In the genomic region with DNA sequence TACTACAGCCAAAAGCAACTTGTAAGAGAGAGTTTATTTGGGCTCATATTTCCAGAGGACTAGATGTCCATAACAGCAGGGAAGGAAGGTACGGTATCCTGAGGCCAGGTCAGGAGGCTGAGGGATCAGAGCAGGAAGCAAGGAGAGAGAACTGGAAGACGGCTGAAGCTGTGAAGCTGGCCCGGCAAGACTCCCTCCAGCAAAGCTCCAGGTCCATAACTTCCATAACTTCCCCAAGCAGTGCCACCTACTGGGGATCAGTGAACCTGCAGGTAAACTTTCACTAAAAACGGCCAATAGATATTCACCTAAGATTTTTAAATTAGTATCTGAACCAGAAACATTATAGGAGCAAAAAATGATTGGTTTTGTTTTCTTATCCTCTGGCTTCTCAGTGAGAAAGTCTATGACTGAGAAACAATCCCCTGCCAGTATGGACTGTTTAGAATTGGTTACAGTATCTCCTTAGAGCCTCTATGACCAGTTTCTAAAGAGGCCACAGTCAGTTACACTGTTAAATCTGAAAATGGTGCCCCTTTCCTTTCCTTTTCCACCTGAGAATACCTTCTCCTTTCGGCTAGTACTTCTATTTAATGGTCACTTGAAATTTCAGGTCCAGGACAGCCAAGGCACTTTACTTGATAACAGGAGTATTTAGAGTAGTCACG, we compare ENCODE assay signal across 9 mouse cellular contexts. TPM values are rescaled to one million over a fixed set of nuclear protein-coding genes. Genes with fewer than 3 reads are reported as not detected.
DNase-seq lines count a peak whose midpoint lies in the region; ATAC-seq and TF ChIP-seq lines count a peak whose summit lies in the region.
"Had no signal": no experiment of that assay in that cellular context is flagged by ENCODE, and none has a peak within 500 bp of the region (broad histone marks: within the 10 kb centered on the region; RNA-seq: fewer than 3 reads in every experiment).

No protein-coding gene starts in this region.

- H3K9ac ChIP-seq in embryonic facial prominence, embryonic 14.5 days (ENCODE audit: low read depth, low read length): no peak overlapping the region
- H3K9ac ChIP-seq in neural tube, embryonic 14.5 days (replicated peaks; ENCODE audit: low read depth, low read length): no peak overlapping the region
- H3K9ac ChIP-seq: stomach, embryonic 15.5 days had no signal

- 38% methylated on average over 6 of the region's 6 CpGs for whole genome bisulfite sequencing in bone marrow, adult 2 months
- WGBS in embryonic facial prominence, embryonic 14.5 days: 41% methylated on average over 6 of the region's 6 CpGs
- WGBS in neural tube, embryonic 14.5 days: 38% methylated on average over 6 of the region's 6 CpGs

- peak; percentile 57 for DNase-seq in urinary bladder, postnatal 14 days (ENCODE audit: low spot score)
- DNase-seq in urinary bladder, adult 2 months (ENCODE audit: low spot score): no peak
- DNase-seq in embryonic facial prominence, embryonic 14.5 days (ENCODE audit: low spot score): peak; percentile 40
- peak; percentile 78 for DNase-seq in induced T-regulatory cell, adult 2 months (ENCODE audit: low read depth)
- peak; percentile 47 to 66 for DNase-seq in lung, adult 18-20 months
- no peak for DNase-seq in left cerebral cortex, adult 11 months (ENCODE audit: low spot score)

- H3K27me3 ChIP-seq in embryonic facial prominence, embryonic 14.5 days (replicated peaks; ENCODE audit: control insufficient read depth, insufficient read depth, low read length): no peaks in the 10 kb centered on the region
- H3K27me3 ChIP-seq in neural tube, embryonic 14.5 days (ENCODE audit: control insufficient read depth, insufficient read depth, low read length): no peaks in the 10 kb centered on the region
- H3K27me3 ChIP-seq: stomach, embryonic 15.5 days had no signal

- H3K4me1 ChIP-seq in bone marrow, adult 2 months (ENCODE audit: control insufficient read depth, insufficient read depth, low read length): no peaks in the 10 kb centered on the region; the same call in 1 of the 2 replicates
- H3K4me1 ChIP-seq in embryonic facial prominence, embryonic 14.5 days (ENCODE audit: control insufficient read depth, insufficient read depth, low read length): no peaks in the 10 kb centered on the region
- no peaks in the 10 kb centered on the region for H3K4me1 ChIP-seq in neural tube, embryonic 14.5 days (ENCODE audit: control insufficient read depth, insufficient read depth, low read length)

- no peaks in the 10 kb centered on the region for H3K9me3 ChIP-seq in embryonic facial prominence, embryonic 14.5 days (ENCODE audit: control insufficient read depth, low read length)
- H3K9me3 ChIP-seq in neural tube, embryonic 14.5 days (ENCODE audit: control insufficient read depth, low read length): no peaks in the 10 kb centered on the region
- H3K9me3 ChIP-seq: stomach, embryonic 15.5 days had no signal

- H3K4me2 ChIP-seq in embryonic facial prominence, embryonic 14.5 days (ENCODE audit: low read depth, low read length): no peak overlapping the region
- no peak overlapping the region for H3K4me2 ChIP-seq in neural tube, embryonic 14.5 days (ENCODE audit: low read depth, low read length)
- H3K4me2 ChIP-seq: stomach, embryonic 15.5 days had no signal

- H3K36me3 ChIP-seq in embryonic facial prominence, embryonic 14.5 days (ENCODE audit: control insufficient read depth, insufficient read depth, low read length): 0 out of 2 replicates have a peak, but pooled peaks cover 6% of the 10 kb centered on the region
- no peaks in the 10 kb centered on the region; the same call in 1 of the 2 replicates for H3K36me3 ChIP-seq in neural tube, embryonic 14.5 days (ENCODE audit: control insufficient read depth, insufficient read depth, low read length)
- H3K36me3 ChIP-seq: stomach, embryonic 15.5 days had no signal

- H3K27ac ChIP-seq in bone marrow, adult 2 months (ENCODE audit: control insufficient read depth, insufficient read depth, low read depth, low read length, poor library complexity): no peak overlapping the region
- H3K27ac ChIP-seq in embryonic facial prominence, embryonic 14.5 days (replicated peaks; ENCODE audit: low read depth, low read length): no peak overlapping the region
- no peak overlapping the region for H3K27ac ChIP-seq in neural tube, embryonic 14.5 days (ENCODE audit: low read depth, low read length)
- H3K27ac ChIP-seq: stomach, embryonic 15.5 days had no signal

- no peak; the same call in 1 of the 2 replicates for ATAC-seq in embryonic facial prominence, embryonic 14.5 days (ENCODE audit: low read depth)
- ATAC-seq in neural tube, embryonic 14.5 days (ENCODE audit: low read depth): peak; percentile 69; the same call in 1 of the 2 replicates

- H3K4me3 ChIP-seq in bone marrow, adult 2 months (replicated peaks; ENCODE audit: control insufficient read depth, low read depth, low read length): no peak overlapping the region
- H3K4me3 ChIP-seq in embryonic facial prominence, embryonic 14.5 days (ENCODE audit: low read depth, low read length): no peak overlapping the region
- H3K4me3 ChIP-seq in neural tube, embryonic 14.5 days (ENCODE audit: low read depth, low read length): no peak overlapping the region
- H3K4me3 ChIP-seq: stomach, embryonic 15.5 days had no signal

- no peak for TF ChIP-seq POLR2A in bone marrow, adult 2 months (IDR thresholded peaks at IDR 0.05; ENCODE audit: borderline replicate concordance, control insufficient read depth, low read depth, low read length)

- TF ChIP-seq CTCF in bone marrow, adult 2 months (IDR thresholded peaks at IDR 0.05; ENCODE audit: control insufficient read depth, insufficient read depth, low read length): peak; percentile 42; the same call in 1 of the 2 replicates

RNA-seq across cellular contexts. Expression of gene Gm45062, which starts 15.3 kb away (rescaled TPM):
- polyA plus RNA-seq in urinary bladder, adult 2 months (2012; rRNA removed): 5.4 and 6.8 TPM in 2 replicates
- polyA plus RNA-seq in bone marrow, adult 2 months (2011; ENCODE audit: insufficient read depth, insufficient read length, low replicate concordance, missing spikeins): 3.3 and 4.1 TPM in 2 replicates
- 8.2 and 8.3 TPM in 2 replicates for polyA plus RNA-seq in embryonic facial prominence, embryonic 14.5 days (2014; fragmentation: Nextera tagmentation; extraction: Ambion mirVana)
- polyA plus RNA-seq in neural tube, embryonic 14.5 days (2014; fragmentation: Nextera tagmentation; extraction: Ambion mirVana): 7.7 and 18.3 TPM in 2 replicates

RNA-seq across cellular contexts. Expression of gene Umad1, which starts 15.4 kb away (rescaled TPM):
- polyA plus RNA-seq in urinary bladder, adult 2 months (2012; rRNA removed): 12.4 and 14.0 TPM in 2 replicates
- polyA plus RNA-seq in bone marrow, adult 2 months (2011; ENCODE audit: insufficient read depth, insufficient read length, low replicate concordance, missing spikeins): 5.1 and 8.5 TPM in 2 replicates
- 19.1 and 20.0 TPM in 2 replicates for polyA plus RNA-seq in embryonic facial prominence, embryonic 14.5 days (2014; fragmentation: Nextera tagmentation; extraction: Ambion mirVana)
- polyA plus RNA-seq in neural tube, embryonic 14.5 days (2014; fragmentation: Nextera tagmentation; extraction: Ambion mirVana): 55.4 and 60.0 TPM in 2 replicates

RNA-seq across cellular contexts. Expression of gene Rpa3, which starts 15.5 kb away (rescaled TPM):
- polyA plus RNA-seq in urinary bladder, adult 2 months (2012; rRNA removed): 23.9 and 30.8 TPM in 2 replicates
- 53.3 and 67.6 TPM in 2 replicates for polyA plus RNA-seq in bone marrow, adult 2 months (2011; ENCODE audit: insufficient read depth, insufficient read length, low replicate concordance, missing spikeins)
- 133 and 137 TPM in 2 replicates for polyA plus RNA-seq in embryonic facial prominence, embryonic 14.5 days (2014; fragmentation: Nextera tagmentation; extraction: Ambion mirVana)
- polyA plus RNA-seq in neural tube, embryonic 14.5 days (2014; fragmentation: Nextera tagmentation; extraction: Ambion mirVana): 49.4 and 52.5 TPM in 2 replicates

Comparison
In these comparisons a context has a peak if more than half of its experiments do, and no peak if none do; other contexts are left out.
1. DNase-seq: peak in urinary bladder, postnatal 14 days (single experiment), embryonic facial prominence, embryonic 14.5 days (single experiment), induced T-regulatory cell, adult 2 months (single experiment) and lung, adult 18-20 months (2 of 2); none in urinary bladder, adult 2 months (single experiment) and left cerebral cortex, adult 11 months (single experiment).